Mouse (Mus musculus): ENCODE measurements around the gene Camta1. TPM values are rescaled to one million over a fixed set of nuclear protein-coding genes. Genes with fewer than 3 reads are reported as not detected.

The Camta1 gene
- polyA plus RNA-seq, 1 experiment from 2014 or later: 137 TPM

DNA sequence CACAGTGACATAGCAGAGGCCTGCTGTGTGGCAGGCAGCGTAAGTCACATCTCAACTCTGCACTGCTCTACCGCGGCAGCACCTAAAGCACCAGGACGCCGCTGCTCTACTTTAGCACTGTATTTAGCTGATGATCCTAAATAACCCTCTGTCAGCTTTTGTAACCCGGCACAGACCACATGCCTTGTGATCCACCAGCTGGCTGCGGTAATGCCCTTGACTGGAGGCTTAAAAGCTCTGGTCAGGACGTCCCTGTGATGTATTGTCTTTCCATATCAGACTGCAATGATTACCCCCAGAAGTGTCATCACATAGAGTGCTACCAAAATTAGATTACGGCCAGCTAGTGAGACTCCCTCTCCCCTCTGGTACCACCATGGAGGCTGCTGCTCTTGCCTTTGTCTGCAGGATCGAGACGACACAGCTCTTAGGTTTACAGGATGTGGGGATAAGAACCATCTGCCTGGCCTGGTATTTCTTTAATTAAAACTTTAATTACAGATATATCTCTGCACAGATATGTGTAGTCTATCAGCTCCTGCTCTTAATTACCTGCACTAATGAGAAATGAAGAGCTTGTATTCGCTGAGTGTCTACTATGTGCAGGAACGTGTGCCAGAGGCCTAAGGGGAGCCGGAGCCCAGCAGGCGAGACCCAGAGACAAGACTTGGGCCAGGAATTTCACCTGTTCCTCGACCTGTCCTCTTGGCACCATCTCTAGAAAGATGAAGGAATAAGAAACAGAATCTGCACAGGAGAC, 74.5 kb downstream of the Camta1 start:
- Histone ChIP-seq H3K4me3 (ENCODE audit: low read depth, low read length) (no peak overlapping the region), H3K4me1 (ENCODE audit: control insufficient read depth, insufficient read depth, low read length) (peaks cover 28% of the 10 kb centered on the region), H3K27ac (ENCODE audit: low read depth, low read length) (peak overlapping the region; percentile 59), H3K9ac (ENCODE audit: low read depth, low read length) (no peak overlapping the region), H3K27me3 (ENCODE audit: control insufficient read depth, insufficient read depth, low read length) (no peaks in the 10 kb centered on the region), H3K9me3 (replicated peaks; ENCODE audit: control insufficient read depth, low read length) (no peaks in the 10 kb centered on the region), H3K4me2 (no peak overlapping the region), H3K36me3 (ENCODE audit: control insufficient read depth, insufficient read depth, low read length) (no peaks in the 10 kb centered on the region)
- ATAC-seq (replicated peaks; ENCODE audit: insufficient number of reproducible peaks, low FRiP score, low TSS enrichment): no peak
- WGBS (ENCODE audit: insufficient replicate concordance): 66% methylated on average over 16 of the region's 16 CpGs

GRCm38 (mm10) chr4:151780511-151780910, 81.2 kb downstream of the Camta1 start:
- Histone ChIP-seq H3K36me3 (ENCODE audit: control insufficient read depth, insufficient read depth, low read length) (no peaks in the 10 kb centered on the region), H3K4me2 (no peak overlapping the region), H3K9ac (ENCODE audit: low read depth, low read length) (no peak overlapping the region), H3K27ac (ENCODE audit: low read depth, low read length) (no peak overlapping the region), H3K27me3 (ENCODE audit: control insufficient read depth, insufficient read depth, low read length) (no peaks in the 10 kb centered on the region), H3K4me3 (ENCODE audit: low read depth, low read length) (no peak overlapping the region), H3K9me3 (replicated peaks; ENCODE audit: control insufficient read depth, low read length) (no peaks in the 10 kb centered on the region), H3K4me1 (ENCODE audit: control insufficient read depth, insufficient read depth, low read length) (peaks cover 12% of the 10 kb centered on the region; the same call in 1 of the 2 replicates)
- no peak for ATAC-seq (replicated peaks; ENCODE audit: insufficient number of reproducible peaks, low FRiP score, low TSS enrichment)
- 81% methylated on average over 6 of the region's 6 CpGs for WGBS (ENCODE audit: insufficient replicate concordance)

DNA sequence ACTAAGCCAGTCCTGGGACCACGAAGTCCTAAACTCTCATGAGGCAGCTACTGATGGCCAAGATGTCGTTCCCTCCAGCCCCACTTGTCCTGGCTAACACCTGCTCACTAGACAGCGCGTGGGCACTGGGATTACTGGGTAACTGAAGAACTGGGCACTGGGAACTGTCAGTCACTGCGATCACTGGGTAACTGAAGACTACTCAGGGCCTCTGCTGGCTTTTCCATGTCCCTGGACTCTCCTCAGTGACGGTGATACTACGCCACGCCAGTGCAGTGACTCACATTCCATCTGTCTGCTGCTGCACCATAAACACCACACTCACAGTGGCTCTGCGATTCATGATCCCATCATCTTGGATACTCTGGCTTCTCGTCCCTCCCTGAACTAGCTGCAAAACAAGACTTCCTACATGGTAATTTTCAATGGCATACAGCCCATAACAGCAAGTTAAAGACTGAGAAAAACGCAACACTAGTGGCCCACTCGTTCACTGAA, 81.7 kb downstream of the Camta1 start:
- Histone ChIP-seq H3K27me3 (ENCODE audit: control insufficient read depth, insufficient read depth, low read length) (no peaks in the 10 kb centered on the region), H3K36me3 (ENCODE audit: control insufficient read depth, insufficient read depth, low read length) (no peaks in the 10 kb centered on the region), H3K9me3 (replicated peaks; ENCODE audit: control insufficient read depth, low read length) (no peaks in the 10 kb centered on the region), H3K27ac (ENCODE audit: low read depth, low read length) (no peak overlapping the region), H3K9ac (ENCODE audit: low read depth, low read length) (no peak overlapping the region), H3K4me2 (no peak overlapping the region), H3K4me3 (ENCODE audit: low read depth, low read length) (no peak overlapping the region), H3K4me1 (ENCODE audit: control insufficient read depth, insufficient read depth, low read length) (peaks cover 7% of the 10 kb centered on the region; the same call in 1 of the 2 replicates)
- WGBS (ENCODE audit: insufficient replicate concordance): 80% methylated on average over 12 of the region's 12 CpGs
- ATAC-seq (replicated peaks; ENCODE audit: insufficient number of reproducible peaks, low FRiP score, low TSS enrichment): no peak

DNA sequence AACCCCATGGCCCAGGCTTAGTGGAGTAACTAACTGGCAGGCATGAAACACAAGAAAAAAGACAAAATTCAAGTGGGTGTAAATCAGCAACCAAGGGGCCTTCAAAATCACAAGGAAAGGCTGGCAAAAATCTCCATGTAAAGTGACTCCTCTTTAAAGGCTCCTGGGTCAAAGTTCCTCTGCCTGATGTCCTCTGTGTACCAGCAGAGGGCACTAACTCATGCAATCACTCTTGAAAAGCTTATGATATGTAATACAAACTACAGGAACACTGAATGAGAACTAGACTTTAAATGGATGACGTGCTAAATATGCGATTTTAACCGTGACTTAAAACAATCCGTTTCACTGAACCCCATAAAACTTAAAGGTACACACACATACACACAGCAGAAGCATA, 83.2 kb downstream of the Camta1 start:
- no peak for ATAC-seq (replicated peaks; ENCODE audit: insufficient number of reproducible peaks, low FRiP score, low TSS enrichment)

DNA sequence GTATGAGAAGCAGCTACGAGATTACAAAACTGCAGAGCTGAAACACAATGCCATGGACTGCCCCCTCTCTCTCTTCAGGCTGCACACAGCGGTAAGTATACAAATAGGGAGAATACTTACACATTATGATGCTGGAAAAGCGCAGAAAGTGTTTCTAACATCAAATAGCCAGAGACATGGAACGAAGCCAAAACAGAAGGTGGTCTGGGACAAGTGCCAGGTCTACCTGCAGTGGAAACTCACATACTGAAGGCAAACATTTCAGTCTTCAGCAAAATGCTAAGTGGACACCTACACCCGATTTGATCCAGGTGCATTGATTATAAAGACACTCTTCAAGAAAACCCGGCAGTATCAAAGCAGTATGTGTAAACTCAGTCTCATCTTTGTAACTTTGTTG, 84.2 kb downstream of the Camta1 start:
- WGBS (ENCODE audit: insufficient replicate concordance): 90% methylated on average over 6 of the region's 6 CpGs
- H3K4me2 ChIP-seq: no peak overlapping the region
- no peaks in the 10 kb centered on the region for H3K36me3 ChIP-seq (ENCODE audit: control insufficient read depth, insufficient read depth, low read length)
- H3K4me3 ChIP-seq (ENCODE audit: low read depth, low read length): no peak overlapping the region
- no peak overlapping the region for H3K27ac ChIP-seq (ENCODE audit: low read depth, low read length)
- ATAC-seq (replicated peaks; ENCODE audit: insufficient number of reproducible peaks, low FRiP score, low TSS enrichment): no peak
- no peaks in the 10 kb centered on the region for H3K27me3 ChIP-seq (ENCODE audit: control insufficient read depth, insufficient read depth, low read length)
- no peaks in the 10 kb centered on the region for H3K9me3 ChIP-seq (replicated peaks; ENCODE audit: control insufficient read depth, low read length)
- no peaks in the 10 kb centered on the region for H3K4me1 ChIP-seq (ENCODE audit: control insufficient read depth, insufficient read depth, low read length)
- H3K9ac ChIP-seq (ENCODE audit: low read depth, low read length): no peak overlapping the region

More for the DNA sequence above, 83.2 kb downstream of the Camta1 start:
- H3K9me3 ChIP-seq (replicated peaks; ENCODE audit: control insufficient read depth, low read length): no peaks in the 10 kb centered on the region
- H3K4me3 ChIP-seq (ENCODE audit: low read depth, low read length): no peak overlapping the region
- H3K36me3 ChIP-seq (ENCODE audit: control insufficient read depth, insufficient read depth, low read length): no peaks in the 10 kb centered on the region
- H3K4me1 ChIP-seq (ENCODE audit: control insufficient read depth, insufficient read depth, low read length): no peaks in the 10 kb centered on the region
- no peaks in the 10 kb centered on the region for H3K27me3 ChIP-seq (ENCODE audit: control insufficient read depth, insufficient read depth, low read length)
- WGBS (ENCODE audit: insufficient replicate concordance): 80% methylated on average over 4 of the region's 4 CpGs
- no peak overlapping the region for H3K4me2 ChIP-seq
- H3K9ac ChIP-seq (ENCODE audit: low read depth, low read length): no peak overlapping the region
- no peak overlapping the region for H3K27ac ChIP-seq (ENCODE audit: low read depth, low read length)

DNA sequence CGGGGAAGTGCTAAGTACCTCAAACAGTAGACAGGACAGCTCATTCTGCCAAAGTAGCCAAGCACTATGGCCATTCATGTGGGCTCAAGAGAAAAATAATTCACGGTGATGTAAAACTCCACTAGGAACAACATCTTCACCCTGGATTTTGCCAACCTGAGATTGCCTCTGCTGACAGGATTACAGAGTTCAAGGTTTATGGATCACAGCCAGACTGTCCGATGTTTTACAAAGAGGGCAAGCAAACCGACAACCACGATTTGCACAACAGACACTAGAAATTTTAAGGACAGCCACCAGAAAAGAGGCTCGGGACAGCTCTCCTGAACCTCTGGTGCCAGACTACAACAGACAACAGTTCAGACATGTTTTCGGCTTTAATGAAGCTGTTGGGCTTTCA, 86.2 kb downstream of the Camta1 start:
- Histone ChIP-seq H3K4me2 (no peak overlapping the region), H3K9me3 (replicated peaks; ENCODE audit: control insufficient read depth, low read length) (no peaks in the 10 kb centered on the region), H3K36me3 (ENCODE audit: control insufficient read depth, insufficient read depth, low read length) (no peaks in the 10 kb centered on the region), H3K4me3 (ENCODE audit: low read depth, low read length) (no peak overlapping the region), H3K9ac (ENCODE audit: low read depth, low read length) (no peak overlapping the region), H3K4me1 (ENCODE audit: control insufficient read depth, insufficient read depth, low read length) (no peaks in the 10 kb centered on the region), H3K27me3 (ENCODE audit: control insufficient read depth, insufficient read depth, low read length) (no peaks in the 10 kb centered on the region), H3K27ac (ENCODE audit: low read depth, low read length) (no peak overlapping the region)
- no peak for ATAC-seq (replicated peaks; ENCODE audit: insufficient number of reproducible peaks, low FRiP score, low TSS enrichment)
- WGBS (ENCODE audit: insufficient replicate concordance): 84% methylated on average over 7 of the region's 7 CpGs

DNA sequence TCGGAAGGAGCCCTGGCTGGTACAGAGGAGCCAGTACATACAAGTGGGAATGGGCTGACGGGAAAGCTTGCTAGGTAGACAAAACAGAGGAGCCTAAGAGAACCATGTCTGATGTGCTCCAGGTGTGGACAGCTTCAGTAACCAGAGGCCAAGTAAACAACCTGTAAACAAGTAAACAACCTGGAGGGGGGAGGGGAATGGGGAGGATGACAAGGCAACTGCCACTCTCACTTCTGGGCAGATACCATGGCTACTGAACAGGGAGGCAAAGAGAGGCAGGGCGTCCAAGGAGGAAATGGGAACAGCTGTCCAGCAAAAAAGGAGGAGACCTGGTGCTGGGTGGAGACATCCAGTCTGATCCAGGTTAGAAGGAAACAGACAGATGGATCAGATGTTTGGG, 88.0 kb downstream of the Camta1 start:
- WGBS (ENCODE audit: insufficient replicate concordance): 74% methylated on average over 3 of the region's 3 CpGs
- Histone ChIP-seq H3K27ac (ENCODE audit: low read depth, low read length) (no peak overlapping the region), H3K36me3 (ENCODE audit: control insufficient read depth, insufficient read depth, low read length) (no peaks in the 10 kb centered on the region), H3K4me1 (ENCODE audit: control insufficient read depth, insufficient read depth, low read length) (no peaks in the 10 kb centered on the region), H3K9ac (ENCODE audit: low read depth, low read length) (no peak overlapping the region), H3K27me3 (ENCODE audit: control insufficient read depth, insufficient read depth, low read length) (no peaks in the 10 kb centered on the region), H3K9me3 (replicated peaks; ENCODE audit: control insufficient read depth, low read length) (no peaks in the 10 kb centered on the region), H3K4me3 (ENCODE audit: low read depth, low read length) (no peak overlapping the region), H3K4me2 (no peak overlapping the region)
- ATAC-seq (replicated peaks; ENCODE audit: insufficient number of reproducible peaks, low FRiP score, low TSS enrichment): no peak

GRCm38 (mm10) chr4:151773007-151773406, 88.7 kb downstream of the Camta1 start:
- Histone ChIP-seq H3K9me3 (replicated peaks; ENCODE audit: control insufficient read depth, low read length) (no peaks in the 10 kb centered on the region), H3K27me3 (ENCODE audit: control insufficient read depth, insufficient read depth, low read length) (no peaks in the 10 kb centered on the region), H3K9ac (ENCODE audit: low read depth, low read length) (no peak overlapping the region), H3K4me3 (ENCODE audit: low read depth, low read length) (no peak overlapping the region), H3K4me2 (no peak overlapping the region), H3K4me1 (ENCODE audit: control insufficient read depth, insufficient read depth, low read length) (no peaks in the 10 kb centered on the region), H3K36me3 (ENCODE audit: control insufficient read depth, insufficient read depth, low read length) (no peaks in the 10 kb centered on the region), H3K27ac (ENCODE audit: low read depth, low read length) (no peak overlapping the region)
- WGBS (ENCODE audit: insufficient replicate concordance): 67% methylated on average over 5 of the region's 5 CpGs
- no peak for ATAC-seq (replicated peaks; ENCODE audit: insufficient number of reproducible peaks, low FRiP score, low TSS enrichment)

GRCm38 (mm10) chr4:151770697-151771096, 91.0 kb downstream of the Camta1 start:
- Histone ChIP-seq H3K4me3 (ENCODE audit: low read depth, low read length) (no peak overlapping the region), H3K4me1 (ENCODE audit: control insufficient read depth, insufficient read depth, low read length) (no peaks in the 10 kb centered on the region), H3K9ac (ENCODE audit: low read depth, low read length) (no peak overlapping the region), H3K4me2 (no peak overlapping the region), H3K36me3 (ENCODE audit: control insufficient read depth, insufficient read depth, low read length) (no peaks in the 10 kb centered on the region), H3K27ac (ENCODE audit: low read depth, low read length) (no peak overlapping the region), H3K9me3 (replicated peaks; ENCODE audit: control insufficient read depth, low read length) (no peaks in the 10 kb centered on the region), H3K27me3 (ENCODE audit: control insufficient read depth, insufficient read depth, low read length) (no peaks in the 10 kb centered on the region)
- WGBS (ENCODE audit: insufficient replicate concordance): 84% methylated on average over 5 of the region's 5 CpGs
- no peak for ATAC-seq (replicated peaks; ENCODE audit: insufficient number of reproducible peaks, low FRiP score, low TSS enrichment)
